Mouse (Mus musculus): ENCODE results near the gene Rmdn2. TPM values are rescaled to one million over a fixed set of nuclear protein-coding genes. Genes with fewer than 3 reads are reported as not detected.

The Rmdn2 gene
- polyA plus RNA-seq, 1 experiment, result 4.7 TPM

GRCm38 (mm10) chr17:79626241-79626816 is 14.7 kb downstream of the Rmdn2 start:
- Histone ChIP-seq H3K36me3 (ENCODE audit: control insufficient read depth, insufficient read depth) (no peaks in the 10 kb centered on the region), H3K27me3 (ENCODE audit: control insufficient read depth, insufficient read depth, insufficient read length) (no peaks in the 10 kb centered on the region), H3ac (ENCODE audit: control insufficient read depth, insufficient read length, low read depth) (no peak overlapping the region), H3K79me3 (ENCODE audit: low read depth) (no peaks in the 10 kb centered on the region), H3K79me2 (ENCODE audit: control insufficient read depth, insufficient read depth) (no peaks in the 10 kb centered on the region), H3K4me3 (ENCODE audit: insufficient read depth, poor library complexity, severe bottlenecking) (no peak overlapping the region)
- TF ChIP-seq CEBPB (IDR thresholded peaks at IDR 0.05; ENCODE audit: low read depth) (no peak), USF1 (IDR thresholded peaks at IDR 0.05; ENCODE audit: low read depth) (no peak), FOSL1 (IDR thresholded peaks at IDR 0.05; ENCODE audit: insufficient read depth, low read length, poor library complexity, severe bottlenecking) (no peak), CTCF (IDR thresholded peaks at IDR 0.05; ENCODE audit: control insufficient read depth, insufficient read depth, insufficient read length) (no peak), MYOG (IDR thresholded peaks at IDR 0.05; ENCODE audit: control insufficient read depth, extremely low read depth, insufficient read length) (no peak), MYOD1 (IDR thresholded peaks at IDR 0.05; ENCODE audit: control insufficient read depth, insufficient read length, low read depth) (no peak), MAX (IDR thresholded peaks at IDR 0.05) (no peak)

DNA sequence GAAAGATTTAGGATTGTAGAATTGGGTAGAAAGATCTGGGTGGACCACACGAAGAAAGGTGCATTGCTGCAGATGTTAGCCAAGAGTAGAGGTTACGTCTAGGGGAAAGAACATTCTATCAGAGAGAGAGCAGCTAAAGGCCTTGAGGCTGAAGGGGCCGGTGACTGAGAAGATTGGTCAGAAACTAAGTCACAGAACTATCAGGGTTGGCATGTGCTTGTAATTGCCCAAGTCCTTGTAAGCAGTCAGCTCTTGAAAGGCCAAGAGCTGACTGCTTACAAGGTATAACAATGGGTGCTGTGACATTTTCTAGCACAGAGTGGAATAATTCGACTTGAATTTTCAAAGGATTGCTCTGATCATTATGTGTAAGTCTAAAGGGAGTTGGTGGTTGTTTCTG is 38.2 kb downstream of the Rmdn2 start:
- no peaks in the 10 kb centered on the region for H3K36me3 ChIP-seq (ENCODE audit: control insufficient read depth, insufficient read depth)
- H3K27me3 ChIP-seq (ENCODE audit: control insufficient read depth, insufficient read depth, insufficient read length), result no peaks in the 10 kb centered on the region
- no peaks in the 10 kb centered on the region for H3K79me3 ChIP-seq (ENCODE audit: low read depth)
- H3K4me3 ChIP-seq (ENCODE audit: insufficient read depth, poor library complexity, severe bottlenecking), result no peak overlapping the region
- no peak for TF ChIP-seq CEBPB (IDR thresholded peaks at IDR 0.05; ENCODE audit: low read depth)
- no peaks in the 10 kb centered on the region for H3K79me2 ChIP-seq (ENCODE audit: control insufficient read depth, insufficient read depth)
- no peak overlapping the region for H3ac ChIP-seq (ENCODE audit: control insufficient read depth, insufficient read length, low read depth)

DNA sequence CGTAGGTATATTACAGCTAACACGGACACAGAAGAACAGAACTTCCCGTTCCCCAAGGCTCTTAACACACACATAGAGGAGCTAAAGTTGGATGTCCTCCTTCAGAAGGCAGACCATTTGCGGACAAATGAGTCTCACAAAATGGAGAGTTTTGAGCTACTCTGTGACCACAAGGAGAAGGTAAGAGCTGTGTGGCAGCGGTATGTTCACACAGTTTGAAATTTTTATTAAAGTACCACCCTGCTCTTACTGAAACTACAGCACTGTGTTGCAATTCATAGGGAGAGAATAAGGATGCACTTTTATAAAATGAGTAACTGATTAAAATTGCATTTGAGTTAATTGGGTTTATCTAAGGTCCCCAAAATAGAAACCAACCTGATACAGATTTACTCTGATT is 38.6 kb downstream of the Rmdn2 start:
- TF ChIP-seq CTCF (IDR thresholded peaks at IDR 0.05; ENCODE audit: control insufficient read depth, insufficient read depth, insufficient read length) (no peak), USF1 (IDR thresholded peaks at IDR 0.05; ENCODE audit: low read depth) (no peak), CEBPB (IDR thresholded peaks at IDR 0.05; ENCODE audit: low read depth) (no peak), FOSL1 (IDR thresholded peaks at IDR 0.05; ENCODE audit: insufficient read depth, low read length, poor library complexity, severe bottlenecking) (no peak), MYOD1 (IDR thresholded peaks at IDR 0.05; ENCODE audit: control insufficient read depth, insufficient read length, low read depth) (no peak), MAX (IDR thresholded peaks at IDR 0.05) (no peak), MYOG (IDR thresholded peaks at IDR 0.05; ENCODE audit: control insufficient read depth, extremely low read depth, insufficient read length) (no peak)
- no peaks in the 10 kb centered on the region for H3K79me3 ChIP-seq (ENCODE audit: low read depth)

GRCm38 (mm10) chr17:79653171-79653570 is 41.5 kb downstream of the Rmdn2 start:
- H3K36me3 ChIP-seq (ENCODE audit: control insufficient read depth, insufficient read depth), result no peaks in the 10 kb centered on the region
- no peaks in the 10 kb centered on the region for H3K79me3 ChIP-seq (ENCODE audit: low read depth)
- no peak overlapping the region for H3K4me3 ChIP-seq (ENCODE audit: insufficient read depth, poor library complexity, severe bottlenecking)
- H3ac ChIP-seq (ENCODE audit: control insufficient read depth, insufficient read length, low read depth), result no peak overlapping the region
- H3K27me3 ChIP-seq (ENCODE audit: control insufficient read depth, insufficient read depth, insufficient read length), result no peaks in the 10 kb centered on the region
- no peaks in the 10 kb centered on the region for H3K79me2 ChIP-seq (ENCODE audit: control insufficient read depth, insufficient read depth)
- TF ChIP-seq CEBPB (IDR thresholded peaks at IDR 0.05; ENCODE audit: low read depth) (no peak), MYOD1 (IDR thresholded peaks at IDR 0.05; ENCODE audit: control insufficient read depth, insufficient read length, low read depth) (no peak), FOSL1 (IDR thresholded peaks at IDR 0.05; ENCODE audit: insufficient read depth, low read length, poor library complexity, severe bottlenecking) (no peak), USF1 (IDR thresholded peaks at IDR 0.05; ENCODE audit: low read depth) (no peak), MYOG (IDR thresholded peaks at IDR 0.05; ENCODE audit: control insufficient read depth, extremely low read depth, insufficient read length) (no peak), MAX (IDR thresholded peaks at IDR 0.05) (no peak), CTCF (IDR thresholded peaks at IDR 0.05; ENCODE audit: control insufficient read depth, insufficient read depth, insufficient read length) (no peak)

More for the DNA sequence above, 38.6 kb downstream of the Rmdn2 start:
- Histone ChIP-seq H3K27me3 (ENCODE audit: control insufficient read depth, insufficient read depth, insufficient read length) (no peaks in the 10 kb centered on the region), H3K36me3 (ENCODE audit: control insufficient read depth, insufficient read depth) (no peaks in the 10 kb centered on the region), H3ac (ENCODE audit: control insufficient read depth, insufficient read length, low read depth) (no peak overlapping the region), H3K79me2 (ENCODE audit: control insufficient read depth, insufficient read depth) (no peaks in the 10 kb centered on the region), H3K4me3 (ENCODE audit: insufficient read depth, poor library complexity, severe bottlenecking) (no peak overlapping the region)

- Histone ChIP-seq H3ac (ENCODE audit: control insufficient read depth, insufficient read length, low read depth) (no peak overlapping the region), H3K4me3 (ENCODE audit: insufficient read depth, poor library complexity, severe bottlenecking) (no peak overlapping the region), H3K79me2 (ENCODE audit: control insufficient read depth, insufficient read depth) (no peaks in the 10 kb centered on the region), H3K36me3 (ENCODE audit: control insufficient read depth, insufficient read depth) (no peaks in the 10 kb centered on the region), H3K79me3 (ENCODE audit: low read depth) (no peaks in the 10 kb centered on the region), H3K27me3 (ENCODE audit: control insufficient read depth, insufficient read depth, insufficient read length) (no peaks in the 10 kb centered on the region)
- no peak for TF ChIP-seq CTCF (IDR thresholded peaks at IDR 0.05; ENCODE audit: control insufficient read depth, insufficient read depth, insufficient read length)
Observed at GRCm38 (mm10) chr17:79654187-79654586, 42.5 kb downstream of the Rmdn2 start.

- Histone ChIP-seq H3K79me3 (ENCODE audit: low read depth) (no peaks in the 10 kb centered on the region), H3K79me2 (ENCODE audit: control insufficient read depth, insufficient read depth) (no peaks in the 10 kb centered on the region), H3ac (ENCODE audit: control insufficient read depth, insufficient read length, low read depth) (no peak overlapping the region), H3K27me3 (ENCODE audit: control insufficient read depth, insufficient read depth, insufficient read length) (no peaks in the 10 kb centered on the region), H3K4me3 (ENCODE audit: insufficient read depth, poor library complexity, severe bottlenecking) (no peak overlapping the region), H3K36me3 (ENCODE audit: control insufficient read depth, insufficient read depth) (no peaks in the 10 kb centered on the region)
- no peak for TF ChIP-seq FOSL1 (IDR thresholded peaks at IDR 0.05; ENCODE audit: insufficient read depth, low read length, poor library complexity, severe bottlenecking)
- no peak for TF ChIP-seq USF1 (IDR thresholded peaks at IDR 0.05; ENCODE audit: low read depth)
- no peak for TF ChIP-seq CTCF (IDR thresholded peaks at IDR 0.05; ENCODE audit: control insufficient read depth, insufficient read depth, insufficient read length)
- no peak for TF ChIP-seq CEBPB (IDR thresholded peaks at IDR 0.05; ENCODE audit: low read depth)
- no peak for TF ChIP-seq MYOG (IDR thresholded peaks at IDR 0.05; ENCODE audit: control insufficient read depth, extremely low read depth, insufficient read length)
- no peak for TF ChIP-seq MYOD1 (IDR thresholded peaks at IDR 0.05; ENCODE audit: control insufficient read depth, insufficient read length, low read depth)
- TF ChIP-seq MAX (IDR thresholded peaks at IDR 0.05), result no peak
Observed at GRCm38 (mm10) chr17:79657785-79658184, 46.1 kb downstream of the Rmdn2 start.
